Mouse (Mus musculus) limb, embryonic 11.5 days (tissue): ENCODE results near the gene Olfr1102. TPM values are rescaled to one million over a fixed set of nuclear protein-coding genes. Genes with fewer than 3 reads are reported as not detected.

Experiments
- ATAC-seq: fragments of 200-750 bp; cut with Nextera tagmentation; 2 replicates; pipeline ENCODE4 v1.8.0; 2017; ENCODE audit warnings: low read depth; ENCODE audit not compliant: insufficient number of reproducible peaks, low FRiP score, low TSS enrichment
- DNase-seq: peaks from one replicate; pipeline ENCODE4 v3.0.0-alpha.2; 2015; ENCODE audit warnings: low spot score
- H3K27ac ChIP-seq: fragments of 300-500 bp; sonication (generic); replicated peaks from 2 replicates; pipeline ENCODE4 v1.5.1; 2014; ENCODE audit warnings: low read depth, mild to moderate bottlenecking, low read length
- H3K27me3 ChIP-seq: fragments of 300-500 bp; sonication (generic); 2 replicates; pipeline ENCODE4 v1.6.1; 2014; ENCODE audit warnings: mild to moderate bottlenecking, low read length, mixed read lengths; ENCODE audit not compliant: control insufficient read depth, insufficient read depth
- H3K36me3 ChIP-seq: fragments of 300-500 bp; sonication (generic); 2 replicates; pipeline ENCODE4 v1.6.1; 2014; ENCODE audit warnings: mild to moderate bottlenecking, low read length, moderate library complexity, mixed read lengths; ENCODE audit not compliant: control insufficient read depth, insufficient read depth
- H3K4me1 ChIP-seq: fragments of 300-500 bp; sonication (generic); 2 replicates; pipeline ENCODE4 v1.6.1; 2014; ENCODE audit warnings: low read length, mixed read lengths; ENCODE audit not compliant: control insufficient read depth, insufficient read depth
- H3K4me2 ChIP-seq: fragments of 300-500 bp; sonication (generic); 2 replicates; pipeline ENCODE4 v1.6.1; 2014; ENCODE audit warnings: low read depth, mild to moderate bottlenecking, moderate library complexity; ENCODE audit not compliant: severe bottlenecking
- H3K4me3 ChIP-seq: fragments of 300-500 bp; sonication (generic); 2 replicates; pipeline ENCODE4 v1.5.1; 2014; ENCODE audit warnings: low read depth, low read length
- H3K9ac ChIP-seq: fragments of 300-500 bp; sonication (generic); 2 replicates; pipeline ENCODE4 v1.6.1; 2014; ENCODE audit warnings: mild to moderate bottlenecking, low read length
- H3K9me3 ChIP-seq: fragments of 300-500 bp; sonication (generic); 2 replicates; pipeline ENCODE4 v1.6.1; 2016; ENCODE audit warnings: low read length; ENCODE audit not compliant: control insufficient read depth
- WGBS: fragments of 180-500 bp; shearing (Covaris S2); extraction: QIAGEN DNeasy Blood & Tissue Kit; methylation state at CpG from one replicate; pipeline ENCODE4 v1.1.7; 2014; 5-methylcytosine and 5-hydroxymethylcytosine counted together
- polyA plus RNA-seq: library from polyadenylated mRNA; unstranded; fragments of >200 nt; fragmentation: Nextera tagmentation; extraction: Ambion mirVana; gene quantifications from 2 replicates; pipeline ENCODE4 v1.2.1, GENCODE M21; 2014

Olfr1102 gene
- polyA plus RNA-seq: not detected in 2 replicates

DNA sequence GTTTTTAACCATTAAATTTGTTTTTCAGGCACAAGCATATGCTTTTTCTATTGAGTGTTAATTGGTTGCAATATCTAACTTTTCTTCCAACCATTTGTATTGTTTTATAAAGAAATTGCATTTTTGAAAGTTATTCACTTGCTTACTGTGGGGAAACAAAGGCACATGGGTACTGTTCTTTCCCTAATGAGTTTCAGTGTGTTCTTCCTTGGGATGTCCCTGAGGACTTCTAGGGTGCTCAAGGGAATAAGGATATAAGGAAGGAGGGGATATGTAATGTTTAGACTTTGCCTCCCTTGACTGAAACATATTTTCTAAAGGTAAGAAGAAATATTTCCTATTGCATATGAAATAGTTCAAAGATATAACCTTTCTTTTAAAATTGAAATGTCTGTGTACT, at the start of gene Olfr1102:
TSS of gene Olfr1102 (plus strand) at position 301 of the 400 bp plus-strand sequence.
- DNase-seq (no peak), ATAC-seq (no peak)
- Histone ChIP-seq H3K4me1 (no peaks in the 10 kb centered on the region), H3K9ac (no peak within 1 kb of the TSS), H3K4me2 (no peak within 1 kb of the TSS), H3K36me3 (no peaks in the 10 kb centered on the region), H3K9me3 (no peaks in the 10 kb centered on the region), H3K4me3 (no peak within 1 kb of the TSS), H3K27ac (no peak within 1 kb of the TSS), H3K27me3 (no peaks in the 10 kb centered on the region)

GRCm38 (mm10) chr2:86960593-86960992, 37.6 kb upstream of the Olfr1102 start, which contains the start of gene Olfr1099:
TSS of gene Olfr1099 (minus strand) at chr2:86960693.
- no peak within 1 kb of the TSS for H3K4me2 ChIP-seq
- DNase-seq (no peak), ATAC-seq (no peak)
- no peak within 1 kb of the TSS for H3K4me3 ChIP-seq
- no peak within 1 kb of the TSS for H3K27ac ChIP-seq
- H3K27me3 ChIP-seq: no peaks in the 10 kb centered on the region
- no peaks in the 10 kb centered on the region for H3K36me3 ChIP-seq
- WGBS: 87% methylated on average over 1 of the region's 1 CpGs
- no peak within 1 kb of the TSS for H3K9ac ChIP-seq
- no peaks in the 10 kb centered on the region for H3K4me1 ChIP-seq
- H3K9me3 ChIP-seq: no peaks in the 10 kb centered on the region

- H3K4me1 ChIP-seq: no peaks in the 10 kb centered on the region
- DNase-seq (no peak), ATAC-seq (no peak)
- H3K4me2 ChIP-seq: no peak within 1 kb of the TSS
- H3K36me3 ChIP-seq: no peaks in the 10 kb centered on the region
- H3K9me3 ChIP-seq: no peaks in the 10 kb centered on the region
- no peaks in the 10 kb centered on the region for H3K27me3 ChIP-seq
- H3K27ac ChIP-seq: no peak within 1 kb of the TSS
- no peak within 1 kb of the TSS for H3K4me3 ChIP-seq
- no peak within 1 kb of the TSS for H3K9ac ChIP-seq
- 82% methylated on average over 3 of the region's 3 CpGs for WGBS
Observed at GRCm38 (mm10) chr2:86979854-86980253, 18.3 kb upstream of the Olfr1102 start, which contains the start of gene Olfr1100. TSS of gene Olfr1100 (minus strand) at chr2:86979954.

- H3K4me3 ChIP-seq: no peak within 1 kb of the TSS
- no peak for DNase-seq
- 85% methylated on average over 3 of the region's 3 CpGs for WGBS
Observed at GRCm38 (mm10) chr2:86991121-86991520, 7.1 kb upstream of the Olfr1102 start, which contains the start of gene Olfr1101. TSS of gene Olfr1101 (minus strand) at chr2:86991221.

DNA sequence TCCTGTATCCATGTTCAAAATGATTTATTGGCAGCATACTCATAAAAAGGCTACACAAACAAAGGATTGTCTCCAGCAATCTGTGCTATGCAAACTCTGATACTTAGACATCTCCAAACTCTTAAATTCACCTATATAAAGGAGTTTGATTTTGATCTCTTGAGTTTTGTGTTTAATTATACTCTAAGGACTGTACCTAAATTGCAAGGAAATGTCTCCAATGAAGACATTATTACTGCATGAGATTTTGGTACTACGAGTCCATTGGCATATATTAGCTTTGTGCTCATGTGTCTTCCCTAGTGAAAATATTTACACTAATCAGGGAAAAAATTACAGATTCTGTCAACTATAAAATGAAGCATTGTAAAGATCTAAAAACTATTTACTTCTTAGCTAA, 28.8 kb downstream of the Olfr1102 start, which contains the start of gene Olfr1104:
TSS of gene Olfr1104 (minus strand) at position 101 of the 400 bp plus-strand sequence.
- H3K27me3 ChIP-seq: no peaks in the 10 kb centered on the region
- H3K36me3 ChIP-seq: no peaks in the 10 kb centered on the region
- no peaks in the 10 kb centered on the region for H3K4me1 ChIP-seq
- H3K27ac ChIP-seq: no peak within 1 kb of the TSS
- no peak within 1 kb of the TSS for H3K9ac ChIP-seq
- H3K9me3 ChIP-seq: no peaks in the 10 kb centered on the region
- no peak within 1 kb of the TSS for H3K4me2 ChIP-seq
- WGBS: 95% methylated on average over 1 of the region's 1 CpGs
- no peak within 1 kb of the TSS for H3K4me3 ChIP-seq
- no peak for DNase-seq
- no peak for ATAC-seq

More at GRCm38 (mm10) chr2:86991121-86991520, 7.1 kb upstream of the Olfr1102 start, which contains the start of gene Olfr1101:
- no peak within 1 kb of the TSS for H3K27ac ChIP-seq
- no peak for ATAC-seq
- no peaks in the 10 kb centered on the region for H3K4me1 ChIP-seq
- H3K9me3 ChIP-seq: no peaks in the 10 kb centered on the region
- H3K9ac ChIP-seq: no peak within 1 kb of the TSS
- H3K36me3 ChIP-seq: no peaks in the 10 kb centered on the region
- no peak within 1 kb of the TSS for H3K4me2 ChIP-seq
- no peaks in the 10 kb centered on the region for H3K27me3 ChIP-seq

DNA sequence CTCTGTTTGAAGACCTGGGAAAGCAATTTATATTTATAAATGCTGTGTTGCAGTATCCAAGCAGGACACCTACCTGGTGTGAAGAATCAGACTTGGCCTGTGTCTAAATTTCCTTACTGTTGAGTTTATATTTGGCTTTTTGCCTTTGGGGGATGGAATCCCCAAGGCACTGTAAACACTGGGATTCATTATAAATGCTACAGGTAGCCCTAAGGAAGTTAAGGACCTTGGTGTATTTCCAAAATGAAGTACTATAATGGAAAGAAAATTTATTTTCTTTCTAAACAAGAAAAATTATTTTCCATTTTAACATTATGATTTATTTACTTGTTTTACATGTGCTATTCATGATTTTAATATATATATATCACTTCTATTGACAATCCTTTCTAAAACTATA, 38.2 kb downstream of the Olfr1102 start, which contains the start of gene Olfr1105:
TSS of gene Olfr1105 (minus strand) at position 101 of the 400 bp plus-strand sequence.
- Histone ChIP-seq H3K27ac (no peak within 1 kb of the TSS), H3K4me1 (no peaks in the 10 kb centered on the region), H3K4me3 (no peak within 1 kb of the TSS), H3K4me2 (no peak within 1 kb of the TSS), H3K36me3 (no peaks in the 10 kb centered on the region), H3K27me3 (no peaks in the 10 kb centered on the region), H3K9ac (no peak within 1 kb of the TSS), H3K9me3 (no peaks in the 10 kb centered on the region)
- DNase-seq: no peak
- ATAC-seq: no peak

- Histone ChIP-seq H3K36me3 (no peaks in the 10 kb centered on the region), H3K4me3 (no peak within 1 kb of the TSS), H3K9me3 (no peaks in the 10 kb centered on the region), H3K4me2 (no peak within 1 kb of the TSS), H3K27me3 (no peaks in the 10 kb centered on the region), H3K9ac (no peak within 1 kb of the TSS), H3K4me1 (no peaks in the 10 kb centered on the region), H3K27ac (no peak within 1 kb of the TSS)
- no peak for ATAC-seq
- DNase-seq: no peak
- WGBS: 73% methylated on average over 1 of the region's 1 CpGs
Observed at GRCm38 (mm10) chr2:87052173-87052572, 54.0 kb downstream of the Olfr1102 start, which contains the start of gene Olfr1106. TSS of gene Olfr1106 (minus strand) at chr2:87052273.
